Mouse (Mus musculus): ENCODE data around the gene Homer1.

DNA sequence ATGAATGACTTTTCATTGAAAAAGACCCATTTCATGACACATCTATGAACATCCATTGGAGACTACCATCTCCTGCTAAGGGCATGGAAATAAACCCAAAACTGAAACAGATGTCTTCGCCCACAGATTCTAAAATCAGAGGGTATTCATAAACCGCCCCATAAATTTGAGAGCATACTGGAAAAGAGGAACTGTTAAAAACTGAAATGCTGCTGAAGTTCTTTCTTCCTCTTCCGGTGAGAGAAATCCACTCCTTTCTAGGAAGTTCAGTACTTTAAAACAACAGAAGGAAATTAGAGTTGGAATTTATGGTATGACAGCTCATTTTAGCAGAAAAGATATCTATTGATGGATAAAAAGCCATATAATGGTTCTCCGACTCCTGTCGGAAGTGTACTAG lies 1.1 kb downstream of the Homer1 start:
- no peak for TF ChIP-seq CTCF (conservative IDR thresholded peaks at IDR 0.05 in 1 of 2, IDR thresholded peaks at IDR 0.05 in 1 of 2; ENCODE audit: low read depth in 2 of 2, low read length in 2 of 2)
- TF ChIP-seq TBP (conservative IDR thresholded peaks at IDR 0.05; ENCODE audit: low read depth, low read length): no peak
- TF ChIP-seq RAD21 (IDR thresholded peaks at IDR 0.05; ENCODE audit: low read depth, low read length): no peak
- TF ChIP-seq ZC3H11A (IDR thresholded peaks at IDR 0.05; ENCODE audit: low read depth, low read length): no peak
- no peak for TF ChIP-seq POLR2A (IDR thresholded peaks at IDR 0.05; ENCODE audit: low read depth, low read length)
- TF ChIP-seq NELFE (IDR thresholded peaks at IDR 0.05; ENCODE audit: low read depth, low read length): no peak
- TF ChIP-seq E2F4 (IDR thresholded peaks at IDR 0.05; ENCODE audit: insufficient replicate concordance, low read depth, low read length): no peak
- TF ChIP-seq BHLHE40 (IDR thresholded peaks at IDR 0.05; ENCODE audit: low read depth, low read length): no peak
- no peak for TF ChIP-seq MAX (IDR thresholded peaks at IDR 0.05; ENCODE audit: low read length)

All from CH12.LX (cell line).